Mouse (Mus musculus): Measurements from ENCODE around the gene Pou6f1. TPM values are rescaled to one million over a fixed set of nuclear protein-coding genes. Genes with fewer than 3 reads are reported as not detected.
"Not testable (repeated sequence)": the region's sequence is repeated elsewhere in the genome, so short reads cannot be mapped to it uniquely, and the experiment has no call there.

Gene Pou6f1
- total RNA-seq, 2 experiments from 2014 or later = 7.6 to 9.7 TPM

GRCm38 (mm10) chr15:100623754-100624153, 24.0 kb upstream of the Pou6f1 start:
- intact Hi-C loops (cut with DNase I; ENCODE audit: low total_unique reads) = no loop called here
- no peak for DNase-seq

DNA sequence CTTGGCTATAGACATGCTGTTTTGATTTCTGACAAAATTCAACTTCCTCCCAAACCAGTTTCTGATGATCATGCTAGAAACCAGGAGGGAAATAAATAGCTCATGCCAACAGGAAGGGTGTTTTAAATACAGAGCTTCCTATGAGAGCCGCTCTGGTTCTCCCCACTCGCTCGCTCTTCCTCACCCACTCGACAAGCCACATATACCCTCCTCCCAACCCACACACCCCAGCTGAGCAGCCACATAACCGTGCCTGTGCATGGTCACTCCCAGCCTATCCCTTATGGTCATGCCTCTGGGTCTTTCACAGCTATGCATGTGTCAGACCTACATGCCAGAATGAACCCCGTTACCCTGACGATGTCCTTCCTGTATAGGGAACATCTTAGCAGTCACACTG, 22.4 kb upstream of the Pou6f1 start:
- intact Hi-C loops (cut with DNase I; ENCODE audit: low total_unique reads) = no loop called here
- DNase-seq = no peak

DNA sequence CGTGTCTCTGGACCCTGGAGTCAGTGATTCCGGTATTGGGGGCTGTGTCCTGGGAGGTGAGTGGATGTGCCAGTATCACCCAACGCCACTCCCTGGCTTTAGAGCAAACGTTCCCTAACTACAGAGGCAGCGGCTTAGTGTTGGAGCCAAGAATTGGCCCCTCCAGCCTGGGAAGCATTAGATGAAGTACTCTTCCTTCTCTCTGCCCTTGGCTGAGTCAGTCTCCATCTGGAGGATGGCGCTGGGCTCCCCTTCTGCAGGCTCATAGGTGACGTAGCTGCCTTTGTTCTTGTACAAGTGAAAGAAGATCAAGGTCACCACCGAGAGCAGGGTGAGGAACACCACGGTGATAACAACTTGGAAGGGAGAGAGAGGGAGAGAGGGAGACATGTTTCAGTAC, 21.9 kb upstream of the Pou6f1 start:
- intact Hi-C loops (cut with DNase I; ENCODE audit: low total_unique reads); DNase-seq: not testable (repeated sequence)

DNA sequence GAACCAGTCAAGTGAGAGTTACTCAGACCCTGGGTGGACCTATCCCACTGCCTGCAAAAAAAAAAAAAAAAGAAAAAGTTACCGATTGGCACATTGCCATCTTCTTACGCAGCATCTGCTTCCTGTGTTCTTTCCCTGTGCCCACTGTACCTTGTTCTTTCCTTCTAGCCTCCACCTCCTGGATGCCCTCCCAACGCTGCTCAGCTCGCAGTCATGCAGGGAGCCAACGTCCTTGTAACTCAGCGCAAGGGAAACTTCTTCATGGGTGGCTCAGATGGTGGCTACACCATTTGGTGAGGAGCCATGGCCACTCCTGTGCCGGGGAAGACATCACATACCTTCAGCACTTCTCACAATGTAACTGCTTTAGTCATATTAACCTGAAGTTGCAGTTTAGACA, 19.4 kb upstream of the Pou6f1 start:
- no peak for DNase-seq
- intact Hi-C loops (cut with DNase I; ENCODE audit: low total_unique reads) = no loop called here

DNA sequence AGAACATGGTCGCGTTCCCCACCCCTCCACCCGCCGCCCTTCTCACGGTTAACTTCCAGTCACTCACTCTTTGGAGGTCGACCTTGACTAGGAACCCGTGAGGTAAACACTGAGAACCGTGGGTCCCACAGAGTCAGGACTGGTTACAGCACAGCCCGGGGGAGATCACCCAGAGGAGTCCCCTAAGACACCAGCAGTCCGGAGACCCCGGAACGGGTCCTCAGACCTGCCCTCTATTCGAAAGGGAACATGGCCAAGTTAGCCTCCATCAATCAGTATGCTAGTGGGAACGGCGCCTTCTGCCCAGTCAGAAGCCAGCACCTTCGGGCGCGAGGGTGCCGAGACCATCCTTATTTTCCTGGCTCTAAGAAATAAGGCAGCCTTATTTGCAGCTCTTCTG, 16.4 kb upstream of the Pou6f1 start:
- DNase-seq = no peak
- intact Hi-C loops (cut with DNase I; ENCODE audit: low total_unique reads) = no loop called here

- intact Hi-C loops (cut with DNase I; ENCODE audit: low total_unique reads) = no loop called here
- DNase-seq = peak; percentile 94
Measured at GRCm38 (mm10) chr15:100615825-100616220, 16.0 kb upstream of the Pou6f1 start.

DNA sequence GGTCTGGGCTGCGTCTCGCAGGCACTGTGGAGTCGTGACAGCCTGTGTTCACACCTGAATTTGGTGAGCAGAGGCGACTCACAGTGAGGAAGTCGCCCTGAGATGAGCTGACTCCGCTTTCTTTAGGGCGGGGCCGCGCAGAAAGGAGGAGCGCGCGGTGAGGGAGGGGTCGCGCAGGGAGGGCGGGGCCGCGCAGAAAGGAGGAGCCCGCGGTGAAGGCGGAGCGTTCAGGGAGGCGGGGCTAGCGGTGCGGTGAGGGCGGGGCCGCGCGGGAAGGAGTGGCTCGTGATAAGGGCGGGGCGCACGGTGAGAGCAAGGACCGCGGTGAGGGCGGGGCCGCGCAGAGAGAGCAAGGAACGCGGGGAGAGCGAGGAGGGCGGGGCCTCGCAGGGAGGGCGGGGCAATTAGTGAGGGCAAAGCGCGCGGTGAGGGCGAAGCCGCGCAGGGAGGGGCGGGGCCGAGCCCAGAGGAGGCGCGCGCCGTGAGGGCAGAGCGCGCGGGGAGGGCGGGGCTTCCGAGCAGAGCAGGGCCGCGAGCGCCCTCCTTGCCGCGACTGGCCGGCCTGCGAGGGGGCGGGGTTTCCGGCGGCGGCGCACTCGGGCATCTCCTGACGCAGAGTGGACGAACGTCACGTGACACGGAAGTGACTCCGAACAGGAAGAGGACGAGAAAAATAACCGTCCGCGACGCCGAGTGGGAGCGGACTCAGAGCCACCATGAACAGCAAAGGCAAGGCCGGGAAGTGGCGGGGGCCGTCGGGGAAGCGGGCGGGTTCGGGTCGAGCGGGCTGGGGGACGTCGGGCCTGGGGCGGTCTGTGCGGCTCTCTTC, 15.4 kb upstream of the Pou6f1 start, which contains the start of gene Dazap2:
TSS of gene Dazap2 (plus strand) at position 354 of the 829 bp plus-strand sequence.
- DNase-seq = peak; percentile 99
- intact Hi-C loops (cut with DNase I; ENCODE audit: low total_unique reads) = no loop called here

GRCm38 (mm10) chr15:100614218-100614995, 14.6 kb upstream of the Pou6f1 start:
- DNase-seq = peak; percentile 72
- intact Hi-C loops (cut with DNase I; ENCODE audit: low total_unique reads) = no loop called here

- intact Hi-C loops (cut with DNase I; ENCODE audit: low total_unique reads) = no loop called here
- DNase-seq = peak; percentile 80
Measured at GRCm38 (mm10) chr15:100613584-100613983, 13.8 kb upstream of the Pou6f1 start.

DNA sequence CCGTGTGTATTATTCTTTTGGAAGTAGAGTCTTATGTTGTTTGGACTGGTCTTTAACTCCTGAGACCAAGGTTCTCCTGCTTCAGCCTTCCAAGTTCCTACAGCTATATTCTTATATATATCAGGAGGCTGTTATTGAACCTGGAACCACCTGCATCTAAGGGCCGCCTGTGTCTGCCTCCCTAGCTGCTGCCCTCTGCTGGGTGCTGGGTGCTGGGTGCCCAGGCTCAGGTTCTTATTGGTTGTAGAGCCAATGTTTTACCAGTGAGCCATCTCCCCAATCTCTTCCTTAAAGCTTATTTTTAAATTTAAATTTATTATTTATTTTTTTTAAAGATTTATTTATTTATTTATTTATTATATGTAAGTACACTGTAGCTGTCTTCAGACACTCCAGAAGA, 12.6 kb upstream of the Pou6f1 start:
- DNase-seq = no peak
- intact Hi-C loops (cut with DNase I; ENCODE audit: low total_unique reads) = no loop called here

GRCm38 (mm10) chr15:100611951-100612350, 12.2 kb upstream of the Pou6f1 start:
- no peak for DNase-seq
- intact Hi-C loops (cut with DNase I; ENCODE audit: low total_unique reads) = no loop called here

DNA sequence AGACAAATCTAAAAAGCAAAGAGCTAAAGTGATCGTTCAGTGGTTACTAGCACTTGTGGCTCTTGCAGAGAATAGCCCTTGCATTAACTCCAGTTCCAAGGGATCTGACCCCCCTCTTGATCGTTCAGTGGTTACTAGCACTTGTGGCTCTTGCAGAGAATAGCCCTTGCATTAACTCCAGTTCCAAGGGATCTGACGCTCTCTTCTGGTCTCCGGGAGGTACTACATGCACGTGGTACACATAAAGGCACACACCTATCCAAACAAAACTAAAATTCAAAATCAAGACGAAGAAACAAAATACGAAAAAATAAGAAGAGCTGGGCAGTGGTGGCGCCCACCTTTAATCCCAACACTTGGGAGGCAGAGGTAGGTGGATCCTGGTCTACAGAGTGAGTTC, 6.9 kb upstream of the Pou6f1 start:
- DNase-seq; intact Hi-C loops (cut with DNase I; ENCODE audit: low total_unique reads): not testable (repeated sequence)

DNA sequence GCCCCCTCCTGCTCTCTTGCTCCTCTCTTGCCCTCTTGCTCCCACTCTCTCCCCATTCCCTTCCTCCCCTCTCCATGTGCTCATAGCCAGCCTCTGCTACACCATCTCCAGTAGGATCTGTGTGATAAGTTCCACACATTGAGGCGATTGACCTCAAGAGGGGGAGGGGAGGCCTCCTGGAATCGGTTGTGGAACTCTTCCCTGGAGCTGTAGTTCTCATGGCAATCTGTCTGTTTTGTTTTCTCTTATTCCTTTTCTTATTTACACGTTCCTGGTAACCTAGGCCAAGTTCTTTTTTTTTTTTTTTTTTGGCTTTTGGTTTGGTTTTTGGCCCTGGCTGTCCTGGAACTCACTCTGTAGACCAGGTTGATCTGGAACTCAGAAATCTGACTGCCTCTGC, 1.9 kb upstream of the Pou6f1 start:
- intact Hi-C loops (cut with DNase I; ENCODE audit: low total_unique reads) = loop anchor here (5.0 kb wide), 1 partner anchor 49 kb away; the partner anchor contains the start of gene Tfcp2
- no peak for DNase-seq

- no peak for DNase-seq
- intact Hi-C loops (cut with DNase I; ENCODE audit: low total_unique reads) = loop anchor here (5.0 kb wide), 1 partner anchor 48 kb away; the partner anchor contains the start of gene Tfcp2
Measured at GRCm38 (mm10) chr15:100600696-100601272, 1.0 kb upstream of the Pou6f1 start.

DNA sequence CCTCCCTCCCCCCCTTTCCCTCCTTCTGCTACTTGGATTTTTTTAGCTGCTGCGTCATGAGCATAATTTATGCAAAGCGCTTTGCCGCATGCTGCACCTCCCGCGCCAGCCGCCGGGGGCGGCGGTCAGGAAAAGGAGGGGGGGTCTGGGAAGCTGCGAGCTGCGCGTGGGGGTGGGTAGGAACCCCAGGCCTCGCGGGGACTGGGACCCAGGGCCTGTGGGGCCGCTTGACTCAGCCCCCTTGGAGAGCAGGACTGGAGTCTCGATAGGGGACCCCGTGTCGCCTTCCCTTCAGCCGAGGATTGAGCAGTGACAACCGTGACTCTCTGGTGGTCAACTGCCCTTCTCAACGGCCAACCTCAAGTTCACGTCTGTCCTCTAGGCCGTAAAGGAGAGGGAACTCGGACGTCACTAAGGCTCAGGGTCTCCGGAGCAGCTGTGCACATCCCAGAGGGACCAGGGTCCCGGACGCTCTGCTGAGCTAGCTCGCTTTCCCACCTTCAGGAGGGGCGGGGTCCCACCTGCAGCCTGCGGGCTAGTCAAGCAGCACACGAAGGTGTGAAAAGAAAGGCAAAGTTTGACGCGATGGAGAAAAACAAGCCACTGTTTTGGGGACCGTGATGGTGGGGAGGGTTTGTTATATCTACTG, 387 bp upstream of the Pou6f1 start:
- peak; percentile 77 for DNase-seq
- intact Hi-C loops (cut with DNase I; ENCODE audit: low total_unique reads) = loop anchor here (5.0 kb wide), 1 partner anchor 48 kb away; the partner anchor contains the start of gene Tfcp2

DNA sequence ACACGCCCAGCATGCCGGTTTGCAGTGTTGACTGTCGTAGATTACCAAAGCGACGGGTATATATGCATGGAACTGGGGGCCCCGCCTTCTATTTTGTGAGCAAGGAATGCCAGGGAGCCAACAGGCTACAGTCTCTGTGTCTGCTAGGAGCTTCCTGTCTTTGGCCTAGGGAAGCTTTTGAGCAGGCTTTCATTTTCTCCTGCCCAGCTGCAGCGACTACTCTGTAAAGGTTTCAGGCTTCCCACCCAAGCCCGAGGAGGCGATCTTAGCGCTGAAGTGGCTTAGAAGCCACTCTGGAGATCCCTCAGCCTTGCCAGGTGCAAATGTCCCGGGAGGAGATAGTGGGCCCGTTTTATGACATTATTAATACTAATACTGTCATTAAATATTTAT, 905 bp downstream of the Pou6f1 start:
- intact Hi-C loops (cut with DNase I; ENCODE audit: low total_unique reads) = no loop called here
- DNase-seq = no peak

DNA sequence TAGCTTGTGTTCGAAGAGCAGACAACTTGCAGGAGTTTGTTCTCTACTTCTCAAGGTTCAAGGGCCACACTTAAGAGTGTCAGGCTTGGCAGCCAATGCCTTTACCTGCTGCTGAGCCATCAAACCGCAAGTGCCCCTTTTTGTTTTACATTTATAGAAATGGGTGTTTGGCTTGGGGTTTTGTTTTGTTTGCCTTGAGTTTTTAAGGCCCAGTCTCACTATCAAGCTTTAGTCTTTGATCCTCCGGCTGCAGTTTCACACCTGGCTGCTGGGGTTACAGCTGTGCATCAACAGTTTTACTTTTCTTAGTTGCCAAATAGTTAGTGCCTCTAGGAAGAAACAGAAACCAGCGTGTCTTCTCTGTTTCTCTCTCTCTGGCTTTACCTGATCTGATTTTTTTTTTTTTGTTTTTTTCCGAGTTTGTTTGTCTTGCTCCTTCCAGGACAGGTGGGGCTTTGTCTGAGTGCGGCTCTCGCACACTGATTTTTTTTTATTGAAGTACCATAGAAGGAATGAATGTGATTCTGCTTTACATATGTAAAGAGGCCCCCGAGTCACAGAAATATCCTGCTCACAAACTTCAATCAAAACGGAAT, 1.4 kb downstream of the Pou6f1 start:
- no peak for DNase-seq
- intact Hi-C loops (cut with DNase I; ENCODE audit: low total_unique reads) = no loop called here

DNA sequence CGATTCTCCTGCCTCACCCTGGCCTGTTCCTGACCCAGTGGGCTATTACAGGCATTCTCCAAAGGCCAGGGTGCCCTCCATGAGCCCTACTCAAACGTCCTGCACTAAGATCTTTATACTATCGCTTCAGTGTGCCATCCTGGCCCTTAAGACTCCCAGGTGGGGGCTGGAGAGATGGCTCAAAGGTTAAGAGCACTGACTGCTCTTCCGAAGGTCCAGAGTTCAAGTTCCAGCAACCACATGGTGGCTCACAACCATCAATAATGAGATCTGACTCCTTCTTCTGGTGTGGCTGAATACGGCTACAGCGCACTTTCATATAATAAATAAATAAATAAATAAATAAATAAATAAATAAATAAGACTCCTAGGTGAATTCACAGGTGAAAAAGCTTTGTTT, 7.0 kb downstream of the Pou6f1 start:
- intact Hi-C loops (cut with DNase I; ENCODE audit: low total_unique reads) = no loop called here
- DNase-seq = no peak

- no peak for DNase-seq
- intact Hi-C loops (cut with DNase I; ENCODE audit: low total_unique reads) = no loop called here
Measured at GRCm38 (mm10) chr15:100590436-100590835, 9.3 kb downstream of the Pou6f1 start.
